Mouse (Mus musculus) embryonic facial prominence, embryonic 14.5 days (tissue): Measurements from ENCODE around the gene Fam166b. TPM values are rescaled to one million over a fixed set of nuclear protein-coding genes. Genes with fewer than 3 reads are reported as not detected.
A peak's percentile ranks its signal among the peaks of the same experiment; 100 is the strongest.

Experiments used
- ATAC-seq: fragments of 200-750 bp; cut with Nextera tagmentation; 2 replicates; pipeline ENCODE4 v1.8.0; 2017; ENCODE audit warnings: low read depth, moderate number of reproducible peaks, moderate TSS enrichment
- DNase-seq: peaks from one replicate; pipeline ENCODE4 v3.0.0-alpha.2; 2015; ENCODE audit warnings: low spot score
- H3K27ac ChIP-seq: fragments of 300-500 bp; sonication (generic); replicated peaks from 2 replicates; pipeline ENCODE4 v1.5.1; 2014; ENCODE audit warnings: low read depth, mild to moderate bottlenecking, low read length, moderate library complexity
- H3K27me3 ChIP-seq: fragments of 300-500 bp; sonication (generic); replicated peaks from 2 replicates; pipeline ENCODE4 v1.6.1; 2014; ENCODE audit warnings: low read length; ENCODE audit not compliant: control insufficient read depth, insufficient read depth
- H3K36me3 ChIP-seq: fragments of 300-500 bp; sonication (generic); 2 replicates; pipeline ENCODE4 v1.6.1; 2014; ENCODE audit warnings: low read length, mixed read lengths; ENCODE audit not compliant: control insufficient read depth, insufficient read depth
- H3K4me1 ChIP-seq: fragments of 300-500 bp; sonication (generic); 2 replicates; pipeline ENCODE4 v1.6.1; 2014; ENCODE audit warnings: antibody characterized with exemption, low read length; ENCODE audit not compliant: control insufficient read depth, insufficient read depth
- H3K4me2 ChIP-seq: fragments of 300-500 bp; sonication (generic); 2 replicates; pipeline ENCODE4 v1.6.1; 2014; ENCODE audit warnings: low read depth, mild to moderate bottlenecking, low read length, moderate library complexity, mixed read lengths
- H3K4me3 ChIP-seq: fragments of 300-500 bp; sonication (generic); 2 replicates; pipeline ENCODE4 v1.5.1; 2014; ENCODE audit warnings: low read depth, mild to moderate bottlenecking, low read length
- H3K9ac ChIP-seq: fragments of 300-500 bp; sonication (generic); 2 replicates; pipeline ENCODE4 v1.6.1; 2014; ENCODE audit warnings: low read depth, mild to moderate bottlenecking, low read length, moderate library complexity, mixed read lengths
- H3K9me3 ChIP-seq: fragments of 300-500 bp; sonication (generic); 2 replicates; pipeline ENCODE4 v1.6.1; 2016; ENCODE audit warnings: low read length; ENCODE audit not compliant: control insufficient read depth
- WGBS: fragments of 180-500 bp; shearing (Covaris S2); extraction: QIAGEN DNeasy Blood & Tissue Kit; methylation state at CpG from one replicate; pipeline ENCODE4 v1.1.7; 2014; 5-methylcytosine and 5-hydroxymethylcytosine counted together
- polyA plus RNA-seq: library from polyadenylated mRNA; unstranded; fragments of >200 nt; fragmentation: Nextera tagmentation; extraction: Ambion mirVana; gene quantifications from 2 replicates; pipeline ENCODE4 v1.2.1, GENCODE M21; 2014

Gene Fam166b
- polyA plus RNA-seq, 1 experiment from 2014 or later = 0.33 TPM

DNA sequence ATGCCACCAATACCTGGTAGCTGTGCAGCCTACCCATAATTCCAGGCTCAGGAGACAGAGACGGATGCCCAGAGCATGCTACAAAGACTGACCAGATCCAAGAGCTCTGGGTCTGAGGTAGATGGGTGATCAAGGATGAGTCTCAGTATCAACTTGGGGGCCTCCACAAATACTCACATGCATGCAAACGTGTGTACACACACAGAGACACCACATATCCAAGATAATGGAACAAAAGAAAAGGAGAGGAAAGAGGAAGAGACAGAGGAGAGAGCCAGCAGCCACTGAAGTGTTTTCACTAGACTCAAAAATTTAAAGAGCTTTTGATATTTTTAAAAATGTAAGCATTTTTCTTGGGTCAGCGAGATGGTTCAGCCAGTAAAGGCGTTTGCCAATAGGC is 10.5 kb downstream of the Fam166b start:
- Histone ChIP-seq H3K36me3 (peaks cover 53% of the 10 kb centered on the region), H3K27ac (no peak overlapping the region), H3K4me2 (no peak overlapping the region), H3K9me3 (no peaks in the 10 kb centered on the region), H3K27me3 (no peaks in the 10 kb centered on the region), H3K9ac (peak overlapping the region; percentile 22; the same call in 1 of the 2 replicates), H3K4me3 (no peak overlapping the region), H3K4me1 (no peaks in the 10 kb centered on the region)
- no peak for DNase-seq
- ATAC-seq = no peak
- WGBS = 67% methylated on average over 4 of the region's 4 CpGs

DNA sequence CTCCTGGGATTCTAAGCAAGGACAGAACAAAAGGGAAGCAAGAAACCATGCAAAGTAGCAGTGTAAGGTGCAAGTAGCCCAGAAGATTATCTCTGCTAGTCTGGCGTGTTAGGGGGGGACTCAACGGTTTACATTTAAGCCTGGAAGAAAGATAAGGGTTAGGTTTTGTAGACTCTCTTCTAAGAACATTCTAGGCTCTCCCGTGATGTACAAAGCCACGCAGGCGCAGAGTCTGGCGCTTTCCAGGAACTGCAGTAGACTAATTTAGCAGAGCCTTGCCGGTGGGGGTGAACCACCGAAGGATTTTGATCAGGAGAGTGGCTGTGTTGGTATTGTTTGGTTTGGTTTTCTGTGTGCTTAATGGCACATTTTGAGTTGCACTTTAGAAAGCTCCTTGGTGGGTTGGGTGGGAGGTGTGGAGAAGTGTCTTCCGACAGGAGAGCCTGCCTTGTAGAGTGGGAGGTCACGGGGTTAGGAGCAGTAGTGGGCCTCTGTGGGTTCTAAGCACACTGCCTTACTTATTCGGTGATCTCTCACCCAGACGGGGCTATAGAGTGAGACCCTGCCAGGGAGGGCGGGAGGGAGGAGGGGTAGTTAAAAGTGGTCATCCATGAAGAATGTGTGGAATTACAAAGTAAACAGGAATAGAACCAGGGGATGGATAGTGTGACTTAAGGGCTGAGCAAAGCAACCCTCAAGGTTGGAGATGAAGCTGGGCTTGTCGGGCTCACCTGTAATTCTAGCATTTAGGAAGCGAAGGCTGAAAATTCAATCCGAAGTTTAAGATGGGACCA is 11.5 kb downstream of the Fam166b start:
- H3K4me1 ChIP-seq = no peaks in the 10 kb centered on the region
- ATAC-seq (no peak), DNase-seq (no peak)
- no peak overlapping the region for H3K4me3 ChIP-seq
- WGBS = 77% methylated on average over 16 of the region's 16 CpGs
- 0 out of 2 replicates have a peak overlapping the region, but pooled peaks have one; percentile 1 for H3K9ac ChIP-seq
- H3K27ac ChIP-seq = no peak overlapping the region
- no peaks in the 10 kb centered on the region for H3K9me3 ChIP-seq
- H3K4me2 ChIP-seq = no peak overlapping the region
- H3K36me3 ChIP-seq = peaks cover 43% of the 10 kb centered on the region
- no peaks in the 10 kb centered on the region for H3K27me3 ChIP-seq

DNA sequence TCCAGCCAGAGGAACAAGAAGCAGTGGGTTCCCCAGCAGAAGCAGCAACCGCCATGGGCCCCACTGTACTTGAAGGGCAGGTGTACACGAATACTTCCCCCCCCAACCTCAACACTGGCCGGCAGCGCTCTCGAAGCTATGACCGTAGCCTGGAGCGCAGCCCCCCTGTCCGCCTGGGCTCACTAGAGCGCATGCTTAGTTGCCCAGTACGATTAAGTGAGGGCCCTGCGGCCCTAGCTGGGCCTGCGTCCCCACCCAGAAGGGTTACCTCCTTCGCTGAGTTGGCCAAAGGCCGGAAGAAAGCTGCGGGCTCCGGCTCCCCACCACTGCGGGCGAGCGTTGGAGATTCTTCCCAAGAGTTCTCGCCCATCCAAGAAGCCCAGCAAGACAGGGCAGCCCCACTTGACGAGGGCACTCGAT is 12.9 kb downstream of the Fam166b start:
- no peak for ATAC-seq

DNA sequence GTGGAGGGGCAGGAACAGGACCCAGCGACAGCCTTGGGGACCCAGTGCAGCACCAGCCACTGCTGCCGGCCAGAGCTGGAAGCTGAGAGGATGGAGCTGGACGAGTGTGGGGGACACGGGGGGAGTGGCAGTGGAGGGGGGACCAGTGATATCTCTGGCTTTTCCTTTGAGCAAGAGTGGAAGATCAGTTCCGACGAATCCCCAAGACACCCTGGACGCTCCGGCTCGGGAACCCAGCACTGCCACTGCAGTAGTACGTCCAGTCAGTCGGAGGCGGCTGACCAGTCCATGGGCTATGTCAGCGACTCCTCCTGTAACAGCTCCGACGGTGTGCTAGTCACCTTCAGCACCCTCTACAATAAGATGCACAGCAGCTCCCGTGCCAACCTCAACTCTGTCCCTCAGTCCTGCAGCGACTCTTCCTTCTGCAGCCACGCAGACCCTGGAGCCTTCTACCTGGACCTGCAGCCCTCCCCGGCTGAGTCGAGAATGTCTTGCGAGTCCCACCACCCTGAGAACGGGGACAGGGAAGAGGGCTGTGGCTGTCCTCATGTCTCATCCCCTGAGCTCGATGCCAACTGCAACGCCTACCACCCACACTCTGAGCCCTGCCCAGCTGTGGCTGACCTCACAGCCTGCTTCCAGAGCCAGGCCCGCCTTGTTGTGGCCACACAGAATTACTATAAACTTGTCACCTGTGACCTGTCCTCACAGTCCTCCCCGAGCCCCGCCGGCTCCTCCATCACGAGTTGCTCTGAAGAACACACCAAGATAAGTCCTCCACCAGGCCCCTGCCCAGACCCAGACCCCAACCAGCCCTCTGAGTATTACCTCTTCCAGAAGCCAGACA is 13.5 kb downstream of the Fam166b start:
- peaks cover 34% of the 10 kb centered on the region for H3K36me3 ChIP-seq
- H3K9ac ChIP-seq = no peak overlapping the region
- DNase-seq (no peak), ATAC-seq (no peak)
- H3K4me1 ChIP-seq = no peaks in the 10 kb centered on the region
- 86% methylated on average over 24 of the region's 29 CpGs for WGBS
- H3K9me3 ChIP-seq = no peaks in the 10 kb centered on the region
- H3K27me3 ChIP-seq = no peaks in the 10 kb centered on the region
- no peak overlapping the region for H3K4me3 ChIP-seq
- no peak overlapping the region for H3K4me2 ChIP-seq
- H3K27ac ChIP-seq = no peak overlapping the region

More for the DNA sequence above, 12.9 kb downstream of the Fam166b start:
- Histone ChIP-seq H3K4me3 (no peak overlapping the region), H3K4me2 (no peak overlapping the region), H3K9me3 (no peaks in the 10 kb centered on the region), H3K36me3 (peaks cover 34% of the 10 kb centered on the region), H3K27ac (no peak overlapping the region), H3K9ac (no peak overlapping the region), H3K4me1 (no peaks in the 10 kb centered on the region), H3K27me3 (no peaks in the 10 kb centered on the region)
- 95% methylated on average over 22 of the region's 22 CpGs for WGBS
- no peak for DNase-seq

GRCm38 (mm10) chr4:43414761-43415160 is 14.2 kb downstream of the Fam166b start:
- Histone ChIP-seq H3K36me3 (peaks cover 34% of the 10 kb centered on the region), H3K9ac (no peak overlapping the region), H3K4me3 (no peak overlapping the region), H3K4me1 (no peaks in the 10 kb centered on the region), H3K9me3 (no peaks in the 10 kb centered on the region), H3K27me3 (no peaks in the 10 kb centered on the region), H3K27ac (no peak overlapping the region), H3K4me2 (no peak overlapping the region)
- DNase-seq = no peak
- WGBS = 88% methylated on average over 14 of the region's 14 CpGs
- ATAC-seq = no peak

- WGBS = 63% methylated on average over 12 of the region's 12 CpGs
- H3K27me3 ChIP-seq = no peaks in the 10 kb centered on the region
These were observed 21.6 kb downstream of the Fam166b start for GRCm38 (mm10) chr4:43407071-43407920.

GRCm38 (mm10) chr4:43406162-43406971 is 22.6 kb downstream of the Fam166b start:
- WGBS = 1% methylated on average over 24 of the region's 28 CpGs
- peak overlapping the region; percentile 67 for H3K9ac ChIP-seq

More at GRCm38 (mm10) chr4:43407071-43407920, 21.6 kb downstream of the Fam166b start:
- Histone ChIP-seq H3K4me1 (peaks cover 18% of the 10 kb centered on the region), H3K9me3 (no peaks in the 10 kb centered on the region), H3K9ac (peak overlapping the region; percentile 67), H3K27ac (peak overlapping the region; percentile 87), H3K4me3 (peak overlapping the region; percentile 50), H3K4me2 (peak overlapping the region; percentile 62), H3K36me3 (no peaks in the 10 kb centered on the region)
- DNase-seq (no peak), ATAC-seq (no peak)

More at GRCm38 (mm10) chr4:43406162-43406971, 22.6 kb downstream of the Fam166b start:
- DNase-seq (peak; percentile 95), ATAC-seq (peak; percentile 97)
- peak overlapping the region; percentile 87 for H3K27ac ChIP-seq
- H3K4me1 ChIP-seq = peaks cover 24% of the 10 kb centered on the region
- peak overlapping the region; percentile 50 for H3K4me3 ChIP-seq
- H3K4me2 ChIP-seq = peak overlapping the region; percentile 62
- H3K9me3 ChIP-seq = no peaks in the 10 kb centered on the region
- no peaks in the 10 kb centered on the region for H3K27me3 ChIP-seq
- no peaks in the 10 kb centered on the region for H3K36me3 ChIP-seq
